In the genomic region with DNA sequence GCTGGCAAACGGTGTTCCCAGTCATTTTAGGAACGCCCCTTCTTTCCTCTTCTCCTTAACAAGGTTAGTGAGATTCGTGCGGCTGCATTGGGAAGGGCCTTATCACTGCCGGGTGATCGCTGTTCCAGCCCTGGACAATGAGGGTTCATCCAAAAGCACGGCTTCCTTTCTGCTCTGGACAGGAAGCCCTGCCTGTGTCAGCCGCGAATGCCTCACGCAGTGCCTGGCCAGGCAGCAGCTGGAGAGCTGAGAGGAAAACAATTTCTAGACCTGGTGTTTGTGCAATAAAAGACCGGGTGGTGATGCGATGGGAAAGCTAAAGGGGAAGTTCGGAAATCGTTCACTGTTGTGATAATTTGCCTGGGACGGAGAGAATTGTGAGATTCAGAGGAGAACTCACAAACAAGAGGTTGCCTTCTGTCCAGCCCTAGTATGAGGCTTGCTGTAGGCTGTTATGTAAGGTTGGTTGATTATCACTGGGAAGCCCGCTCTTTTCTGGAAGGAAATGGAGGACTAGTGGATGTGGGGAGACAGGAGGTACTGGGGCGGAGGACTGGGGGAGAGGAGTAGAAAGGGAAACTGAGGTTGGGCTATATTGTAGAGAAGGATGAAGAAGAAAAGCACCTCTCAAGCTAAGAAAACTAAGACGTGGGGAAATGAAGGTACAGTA, we compare ENCODE assay signal across 9 mouse cellular contexts.
DNase-seq lines count a peak whose midpoint lies in the region; ATAC-seq and TF ChIP-seq lines count a peak whose summit lies in the region.
"Had no signal": no experiment of that assay in that cellular context is flagged by ENCODE, and none has a peak within 500 bp of the region (broad histone marks: within the 10 kb centered on the region; RNA-seq: fewer than 3 reads in every experiment).

No protein-coding gene starts in this region.

- no peaks in the 10 kb centered on the region for H3K36me3 ChIP-seq in embryonic facial prominence, embryonic 10.5 days (replicated peaks)

- peak; percentile 77; the same call in 1 of the 2 replicates for TF ChIP-seq POLR2A in lung, adult 2 months (IDR thresholded peaks at IDR 0.05; ENCODE audit: borderline replicate concordance, extremely low read depth, low read depth, low read length)

- no peak for ATAC-seq in inflammation-experienced regulatory T-cells, adult 6 months

- peak; percentile 10 to 33 for DNase-seq in adrenal gland, adult 18-20 months (ENCODE audit: low spot score in 2 of 2)
- peak; percentile 14 for DNase-seq in embryonic facial prominence, embryonic 10.5 days (ENCODE audit: low spot score)
- DNase-seq in heart, postnatal 4 days: peak; percentile 63
- peak; percentile 55 for DNase-seq in lung, adult 2 months
- no peak for DNase-seq in frontal cortex, postnatal 25 days (ENCODE audit: low spot score in 2 of 2)
- DNase-seq in thymus, postnatal 25 days: no peak
- no peak for DNase-seq in cerebellum, adult 18-20 months

- no peaks in the 10 kb centered on the region for H3K27me3 ChIP-seq in embryonic facial prominence, embryonic 10.5 days (replicated peaks; ENCODE audit: low read depth, poor library complexity, severe bottlenecking)

- no peak for TF ChIP-seq CTCF in lung, adult 2 months (IDR thresholded peaks at IDR 0.05; ENCODE audit: insufficient read depth, low read length)

- H3K27ac ChIP-seq in embryonic facial prominence, embryonic 10.5 days (replicated peaks): no peak overlapping the region

- H3K9me3 ChIP-seq in embryonic facial prominence, embryonic 10.5 days: no peaks in the 10 kb centered on the region

- no peak overlapping the region for H3K4me3 ChIP-seq in embryonic facial prominence, embryonic 10.5 days
- H3K4me3 ChIP-seq in lung, adult 2 months (replicated peaks; ENCODE audit: extremely low read depth, low read depth, low read length): peak overlapping the region; percentile 59
- H3K4me3 ChIP-seq: erythroblast, embryonic 14.5 days had no signal

- peaks cover 4% of the 10 kb centered on the region; the same call in 1 of the 2 replicates for H3K4me1 ChIP-seq in embryonic facial prominence, embryonic 10.5 days
- H3K4me1 ChIP-seq in lung, adult 2 months (ENCODE audit: control insufficient read depth, insufficient read depth, low read length): peaks cover 6% of the 10 kb centered on the region

- 75% methylated on average over 18 of the region's 18 CpGs for WGBS in embryonic facial prominence, embryonic 10.5 days
- 16% methylated on average over 18 of the region's 18 CpGs for WGBS in lung, adult 2 months

Comparison
In these comparisons a context has a peak if more than half of its experiments do, and no peak if none do; other contexts are left out.
1. DNase-seq: peak in adrenal gland, adult 18-20 months (2 of 2), embryonic facial prominence, embryonic 10.5 days (single experiment), heart, postnatal 4 days (single experiment) and lung, adult 2 months (single experiment); none in frontal cortex, postnatal 25 days (0 of 2), thymus, postnatal 25 days (single experiment) and cerebellum, adult 18-20 months (0 of 2).